Mouse (Mus musculus): ENCODE results near the gene Zfand6. TPM values are rescaled to one million over a fixed set of nuclear protein-coding genes. Genes with fewer than 3 reads are reported as not detected.

The Zfand6 gene
- polyA plus RNA-seq, 1 experiment from 2014 or later, result 74.4 TPM

DNA sequence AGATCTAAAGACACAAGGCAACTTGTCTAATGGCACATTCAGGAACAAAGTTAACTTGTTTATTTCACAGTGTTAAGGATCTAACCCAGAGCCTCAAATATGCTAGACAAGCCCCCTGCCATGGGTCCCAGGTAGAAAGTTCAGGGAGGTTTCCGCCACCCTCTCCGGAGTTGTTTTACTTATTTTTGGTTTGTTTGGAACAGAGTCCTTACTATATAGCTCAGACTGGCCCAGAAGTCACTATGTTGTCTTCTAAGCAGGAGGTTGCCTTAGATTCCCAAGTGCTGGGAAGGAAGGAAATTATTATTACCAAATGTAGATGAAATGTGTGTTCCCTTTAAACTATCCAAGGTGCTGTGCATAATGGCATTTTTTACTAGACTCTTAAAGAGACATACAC, 9.7 kb downstream of the Zfand6 start:
- Histone ChIP-seq H3K27ac (peak overlapping the region; percentile 16), H3K79me2 (ENCODE audit: inconsistent target) (peaks cover 100% of the 10 kb centered on the region), H3K4me3 (ENCODE audit: inconsistent target) (peak overlapping the region; percentile 41), H3K36me3 (ENCODE audit: inconsistent target) (no peaks in the 10 kb centered on the region)
- WGBS (ENCODE audit: missing documents), result 57% methylated on average over 2 of the region's 2 CpGs

DNA sequence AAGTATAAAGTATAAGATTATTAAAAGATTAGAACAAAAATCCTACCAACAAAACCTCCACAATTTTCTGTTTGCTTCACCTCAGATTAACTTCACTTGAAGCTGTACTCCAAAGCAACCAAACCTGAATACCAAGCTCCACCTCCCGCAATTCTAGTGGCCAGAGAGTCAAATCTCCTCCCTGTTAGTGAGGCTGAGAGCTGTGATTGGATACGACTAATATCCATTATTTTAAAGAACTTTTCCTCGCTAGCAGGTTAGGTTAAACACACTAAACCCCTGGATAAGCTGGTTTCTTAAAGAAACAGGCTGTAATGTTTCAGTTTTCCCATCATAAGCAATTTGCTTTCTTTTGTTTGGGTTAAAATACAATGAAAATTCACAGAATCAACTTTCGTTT, 10.5 kb downstream of the Zfand6 start:
- peaks cover 100% of the 10 kb centered on the region for H3K79me2 ChIP-seq (ENCODE audit: inconsistent target)
- peak overlapping the region; percentile 41 for H3K4me3 ChIP-seq (ENCODE audit: inconsistent target)
- 0% methylated on average over 4 of the region's 4 CpGs for WGBS (ENCODE audit: missing documents)
- no peaks in the 10 kb centered on the region for H3K36me3 ChIP-seq (ENCODE audit: inconsistent target)
- H3K27ac ChIP-seq, result peak overlapping the region; percentile 16

DNA sequence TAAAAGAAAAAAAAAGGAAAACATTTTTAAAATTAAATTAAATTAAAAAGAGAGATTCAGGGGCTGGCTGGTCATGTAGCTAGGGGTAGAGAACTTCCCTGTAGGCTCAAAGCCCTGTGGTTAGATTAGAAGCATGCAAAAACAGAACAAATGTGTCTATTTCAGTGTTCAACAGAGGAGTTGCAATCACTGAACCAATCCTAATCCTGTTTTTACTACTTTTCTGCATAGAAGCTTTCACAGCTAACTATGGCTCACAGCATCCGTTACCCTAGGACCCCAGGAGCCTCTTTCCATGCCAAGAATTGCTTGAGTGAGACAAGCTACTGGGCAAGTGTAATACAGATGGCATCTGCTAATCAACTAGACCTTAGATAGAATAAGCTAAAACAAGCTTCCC, 16.7 kb downstream of the Zfand6 start:
- WGBS (ENCODE audit: missing documents), result 89% methylated on average over 1 of the region's 1 CpGs
- peaks cover 100% of the 10 kb centered on the region for H3K79me2 ChIP-seq (ENCODE audit: inconsistent target)
- H3K27ac ChIP-seq, result no peak overlapping the region
- no peak overlapping the region for H3K4me3 ChIP-seq (ENCODE audit: inconsistent target)
- no peaks in the 10 kb centered on the region for H3K36me3 ChIP-seq (ENCODE audit: inconsistent target)

DNA sequence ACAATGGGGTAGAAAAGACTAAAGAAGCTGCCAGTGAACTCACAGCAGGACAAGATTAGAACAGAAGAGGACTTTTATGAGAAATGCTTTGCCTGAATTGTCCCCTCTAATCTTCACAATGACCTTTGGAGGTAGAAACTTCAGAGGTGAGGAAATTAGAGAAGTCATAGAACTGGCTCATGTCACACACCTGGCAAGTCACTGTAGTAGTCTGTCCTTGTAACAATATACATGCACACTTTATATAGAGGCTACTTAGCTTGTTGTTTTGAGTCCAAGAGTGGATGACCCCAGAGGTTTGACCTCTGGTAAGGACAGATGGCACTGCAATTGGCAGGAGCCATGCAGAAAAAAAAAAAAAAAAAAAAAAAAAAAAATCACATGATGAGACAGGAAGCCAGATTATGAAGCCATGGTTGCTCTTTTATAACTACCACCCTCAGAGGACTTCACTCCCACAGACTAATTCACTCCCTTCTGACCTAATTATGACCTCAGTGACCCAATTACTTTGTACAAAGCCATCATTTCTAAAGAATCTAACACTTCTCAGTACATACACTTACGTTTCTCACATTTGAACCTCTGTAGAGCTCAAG, 20.1 kb downstream of the Zfand6 start:
- H3K79me2 ChIP-seq (ENCODE audit: inconsistent target), result peaks cover 100% of the 10 kb centered on the region
- H3K4me3 ChIP-seq (ENCODE audit: inconsistent target), result no peak overlapping the region
- H3K36me3 ChIP-seq (ENCODE audit: inconsistent target), result no peaks in the 10 kb centered on the region
- 100% methylated on average over 1 of the region's 1 CpGs for WGBS (ENCODE audit: missing documents)
- no peak overlapping the region for H3K27ac ChIP-seq

DNA sequence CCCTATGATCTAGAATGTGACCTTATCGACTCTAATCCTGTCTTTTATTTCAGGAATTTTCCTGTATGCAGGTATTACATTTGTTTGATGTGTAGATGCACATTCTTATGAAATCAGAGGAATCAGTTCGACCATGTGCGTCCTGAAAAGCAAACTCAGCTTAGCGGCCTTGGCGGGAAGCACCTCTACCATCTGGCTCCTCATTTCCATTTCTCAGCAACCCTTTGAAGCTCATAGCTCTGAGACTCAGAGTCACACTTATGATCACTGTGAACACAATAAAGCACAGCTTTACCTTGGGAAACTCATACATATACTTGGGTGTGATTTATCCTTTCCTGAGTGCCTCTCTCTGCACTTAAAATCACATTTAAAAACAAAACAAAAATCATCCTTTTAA, 21.8 kb downstream of the Zfand6 start:
- Histone ChIP-seq H3K27ac (no peak overlapping the region), H3K36me3 (ENCODE audit: inconsistent target) (no peaks in the 10 kb centered on the region), H3K79me2 (ENCODE audit: inconsistent target) (peaks cover 100% of the 10 kb centered on the region), H3K4me3 (ENCODE audit: inconsistent target) (no peak overlapping the region)
- WGBS (ENCODE audit: missing documents), result 93% methylated on average over 5 of the region's 5 CpGs

DNA sequence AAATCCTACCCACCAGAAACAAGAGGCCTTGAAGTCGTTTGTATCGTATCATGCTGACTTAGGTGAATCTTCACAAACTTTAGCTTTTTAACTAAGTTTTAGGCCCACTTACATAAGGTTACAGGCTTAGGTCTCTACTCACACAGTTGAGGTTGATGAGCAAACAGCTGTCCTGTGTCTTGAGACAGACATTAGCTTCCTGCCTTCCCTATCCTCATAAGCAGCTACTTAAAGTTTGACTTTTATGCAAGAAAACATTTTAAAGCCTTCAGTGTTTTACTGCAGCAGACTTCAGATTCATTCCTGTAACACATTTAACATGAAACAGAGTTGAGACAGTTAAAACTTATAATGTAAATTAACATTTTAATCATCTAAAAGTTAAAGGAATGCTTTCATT, 37.0 kb downstream of the Zfand6 start:
- H3K36me3 ChIP-seq (ENCODE audit: inconsistent target), result no peaks in the 10 kb centered on the region
- WGBS (ENCODE audit: missing documents), result 83% methylated on average over 2 of the region's 2 CpGs
- no peak overlapping the region for H3K4me3 ChIP-seq (ENCODE audit: inconsistent target)
- peaks cover 100% of the 10 kb centered on the region for H3K79me2 ChIP-seq (ENCODE audit: inconsistent target)
- H3K27ac ChIP-seq, result no peak overlapping the region

DNA sequence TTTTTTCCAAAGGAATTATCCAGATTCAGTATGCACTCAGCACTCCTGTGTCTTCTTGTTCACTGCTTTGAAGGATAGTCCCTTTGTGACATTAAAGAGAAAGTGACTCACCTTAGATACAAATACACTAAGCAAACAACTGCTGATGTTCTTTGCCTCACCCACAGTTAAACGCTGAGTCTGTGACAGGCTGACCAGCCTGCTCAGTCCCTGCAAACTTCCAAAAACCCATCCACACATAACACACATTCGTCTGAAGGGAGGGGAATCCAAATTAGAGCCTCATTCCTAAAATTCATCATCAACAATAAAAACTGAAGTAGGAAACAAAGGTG, 37.8 kb downstream of the Zfand6 start:
- Histone ChIP-seq H3K36me3 (ENCODE audit: inconsistent target) (no peaks in the 10 kb centered on the region), H3K4me3 (ENCODE audit: inconsistent target) (no peak overlapping the region), H3K27ac (no peak overlapping the region), H3K79me2 (ENCODE audit: inconsistent target) (peaks cover 100% of the 10 kb centered on the region)
- WGBS (ENCODE audit: missing documents), result 71% methylated on average over 1 of the region's 2 CpGs

DNA sequence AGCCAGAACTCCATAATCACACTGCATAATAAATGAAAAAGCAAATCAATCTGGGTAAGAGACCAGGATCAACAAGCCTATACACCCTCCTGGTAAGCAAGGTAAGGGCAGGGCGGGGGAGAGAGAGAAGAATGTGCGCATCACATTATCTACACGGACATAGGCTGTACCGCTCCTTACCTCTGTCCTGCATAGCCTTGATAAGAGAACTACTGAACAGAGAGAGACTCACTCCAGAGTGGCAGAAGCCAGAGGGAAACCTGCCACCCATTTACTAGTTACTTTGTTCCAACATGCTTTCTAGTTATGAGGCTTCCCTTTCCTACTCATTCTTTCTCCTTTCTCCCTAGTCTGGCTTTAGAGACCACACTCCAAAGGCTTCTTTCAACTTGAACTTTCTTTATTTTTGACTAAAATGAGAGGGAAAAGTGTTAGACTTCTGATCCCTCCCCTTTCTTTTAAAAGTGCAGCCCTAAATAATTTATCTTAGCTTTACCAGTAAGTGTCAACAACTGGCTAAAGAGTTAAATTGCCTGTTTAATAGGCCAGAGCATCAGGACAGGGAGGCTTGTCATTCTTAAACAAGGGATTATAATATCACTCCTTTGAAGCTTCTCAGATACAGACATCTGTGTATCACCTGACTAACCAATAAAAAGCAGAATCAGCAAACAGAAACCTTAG, 38.3 kb downstream of the Zfand6 start:
- Histone ChIP-seq H3K79me2 (ENCODE audit: inconsistent target) (peaks cover 100% of the 10 kb centered on the region), H3K36me3 (ENCODE audit: inconsistent target) (no peaks in the 10 kb centered on the region), H3K4me3 (ENCODE audit: inconsistent target) (no peak overlapping the region), H3K27ac (no peak overlapping the region)
- WGBS (ENCODE audit: missing documents), result 94% methylated on average over 4 of the region's 4 CpGs

DNA sequence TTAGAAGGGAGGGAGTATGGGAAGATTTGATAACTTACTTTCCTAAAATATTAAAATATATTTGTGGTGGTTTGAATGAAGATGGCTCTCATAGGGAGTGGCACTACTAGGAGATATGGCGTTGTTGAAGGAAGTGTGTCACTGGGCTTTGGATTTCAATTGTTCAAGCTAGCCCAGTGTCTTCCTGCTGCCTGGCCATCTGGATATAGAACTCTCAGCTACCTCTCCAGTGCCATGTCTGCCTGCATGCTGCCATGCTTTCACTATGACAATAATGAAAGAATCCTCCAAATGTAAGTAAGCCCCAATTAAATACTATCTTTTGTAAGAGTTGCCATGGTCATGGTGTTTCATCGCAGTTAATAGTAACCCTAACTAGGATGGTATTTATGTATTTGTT, 40.7 kb downstream of the Zfand6 start:
- H3K27ac ChIP-seq, result no peak overlapping the region
- no peak overlapping the region for H3K4me3 ChIP-seq (ENCODE audit: inconsistent target)
- H3K79me2 ChIP-seq (ENCODE audit: inconsistent target), result peaks cover 100% of the 10 kb centered on the region
- H3K36me3 ChIP-seq (ENCODE audit: inconsistent target), result no peaks in the 10 kb centered on the region
- WGBS (ENCODE audit: missing documents), result 100% methylated on average over 2 of the region's 2 CpGs

DNA sequence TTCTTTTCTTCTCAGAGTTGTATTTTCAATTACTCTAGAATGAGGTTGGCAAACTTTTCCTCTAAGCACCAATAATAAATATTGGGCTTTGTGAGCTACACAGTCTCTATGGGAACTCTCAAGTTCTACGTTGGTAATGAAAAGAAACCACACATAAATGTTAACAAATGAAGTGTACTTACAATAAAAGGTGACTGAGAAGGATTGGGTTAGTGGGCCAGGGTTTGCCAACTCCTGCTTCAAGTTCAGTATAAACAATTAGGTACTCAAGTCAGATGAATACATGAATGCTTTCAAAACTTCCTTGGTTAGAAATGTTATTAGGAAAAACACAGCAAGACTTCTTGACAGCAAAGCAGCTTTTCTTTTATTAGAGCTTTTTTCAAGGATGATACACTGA, 43.5 kb downstream of the Zfand6 start:
- no peak overlapping the region for H3K27ac ChIP-seq
- H3K36me3 ChIP-seq (ENCODE audit: inconsistent target), result no peaks in the 10 kb centered on the region
- peaks cover 99% of the 10 kb centered on the region for H3K79me2 ChIP-seq (ENCODE audit: inconsistent target)
- no peak overlapping the region for H3K4me3 ChIP-seq (ENCODE audit: inconsistent target)
- 100% methylated on average over 1 of the region's 1 CpGs for WGBS (ENCODE audit: missing documents)

DNA sequence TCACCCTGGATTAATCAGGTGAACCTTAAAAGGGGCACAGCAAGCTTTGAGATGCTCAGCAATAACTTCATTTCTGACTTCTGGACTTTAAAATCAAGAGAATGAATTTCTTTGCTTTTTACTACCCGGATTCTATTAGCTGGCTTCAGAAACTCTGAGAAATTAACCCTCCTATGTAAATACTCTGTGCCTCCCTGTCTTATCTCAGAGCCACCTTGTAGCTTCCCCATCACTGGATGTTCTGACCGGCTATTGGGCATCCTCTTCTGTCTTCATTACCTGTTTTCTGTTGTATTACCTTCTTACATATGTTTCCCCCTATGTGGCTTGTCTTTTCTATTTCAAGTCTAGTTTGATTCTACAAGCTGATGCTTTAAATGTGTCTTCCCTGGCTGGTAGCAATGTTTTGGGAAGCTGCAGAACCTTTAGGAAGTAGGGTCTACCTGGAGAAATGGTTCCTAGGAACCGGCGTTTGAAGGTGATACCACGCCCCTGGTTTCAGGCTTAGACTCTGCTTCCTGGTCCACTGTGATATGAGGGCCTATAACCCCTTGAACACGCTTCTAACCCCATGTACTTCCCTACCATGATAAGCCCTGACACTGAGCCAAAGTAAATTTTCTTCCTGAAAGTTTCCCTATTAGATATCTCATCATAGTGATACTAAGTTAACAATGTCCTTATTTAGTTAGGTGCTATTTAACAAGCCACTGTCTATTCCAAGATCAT, 46.3 kb downstream of the Zfand6 start:
- Histone ChIP-seq H3K27ac (no peak overlapping the region), H3K79me2 (ENCODE audit: inconsistent target) (peaks cover 99% of the 10 kb centered on the region), H3K4me3 (ENCODE audit: inconsistent target) (no peak overlapping the region), H3K36me3 (ENCODE audit: inconsistent target) (no peaks in the 10 kb centered on the region)
- 89% methylated on average over 5 of the region's 6 CpGs for WGBS (ENCODE audit: missing documents)

DNA sequence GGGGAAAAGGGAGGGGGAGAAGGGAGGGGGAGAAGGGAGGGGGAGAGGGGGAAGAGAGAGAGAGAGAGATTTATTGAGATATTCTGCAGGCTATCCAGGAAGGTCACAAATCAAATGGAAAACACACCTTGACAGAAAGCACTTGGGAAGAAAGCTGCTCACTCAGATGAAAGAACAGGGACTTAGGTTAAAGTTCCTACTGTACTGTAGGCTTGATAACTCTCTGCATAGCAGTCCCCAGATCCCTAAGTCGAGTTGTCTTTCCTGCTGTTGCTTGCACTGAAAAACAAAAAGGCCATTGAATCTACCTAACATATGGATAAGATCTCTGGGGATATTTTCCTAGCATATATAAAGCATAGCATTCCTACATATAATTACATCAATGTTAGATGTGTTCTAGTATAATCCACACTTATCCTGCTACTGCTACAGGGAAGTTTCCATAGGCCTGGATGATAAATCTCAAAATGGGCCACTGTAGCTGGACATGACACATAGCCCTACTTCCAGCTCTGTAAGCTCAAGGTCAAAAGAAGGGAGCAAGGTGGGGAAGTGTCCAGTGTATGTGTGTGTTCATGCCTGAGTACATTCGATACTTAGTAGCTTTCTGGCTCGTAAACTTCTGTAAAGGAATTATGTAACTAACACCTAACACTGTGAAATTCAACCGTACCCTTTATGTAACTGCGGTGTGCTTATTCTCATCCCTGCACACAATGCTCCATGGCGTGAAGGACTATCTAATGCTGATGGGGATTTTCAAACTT, 47.4 kb downstream of the Zfand6 start:
- H3K4me3 ChIP-seq (ENCODE audit: inconsistent target), result no peak overlapping the region
- H3K36me3 ChIP-seq (ENCODE audit: inconsistent target), result no peaks in the 10 kb centered on the region
- WGBS (ENCODE audit: missing documents), result 93% methylated on average over 6 of the region's 6 CpGs
- H3K79me2 ChIP-seq (ENCODE audit: inconsistent target), result peaks cover 99% of the 10 kb centered on the region
- no peak overlapping the region for H3K27ac ChIP-seq

DNA sequence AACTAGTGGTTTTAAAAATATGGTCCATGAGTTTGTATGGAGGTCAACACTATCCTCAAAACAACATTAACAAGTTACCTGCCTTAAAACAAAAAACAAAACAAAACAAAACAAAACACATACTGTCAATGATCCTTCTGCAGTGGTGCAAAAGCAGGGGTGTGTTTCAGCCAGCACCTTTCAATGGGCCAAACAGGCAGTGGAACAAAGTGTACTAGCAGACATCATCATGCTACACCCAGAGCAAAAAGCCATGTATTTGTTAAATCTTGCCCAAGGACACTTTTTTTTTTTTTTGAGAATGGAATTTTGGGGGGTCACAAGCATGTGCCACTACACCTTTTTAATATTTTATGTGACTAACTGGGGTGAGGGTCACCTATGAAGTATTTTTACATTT, 52.8 kb downstream of the Zfand6 start:
- H3K27ac ChIP-seq, result no peak overlapping the region
- H3K4me3 ChIP-seq (ENCODE audit: inconsistent target), result no peak overlapping the region
- peaks cover 79% of the 10 kb centered on the region for H3K79me2 ChIP-seq (ENCODE audit: inconsistent target)
- peaks cover 25% of the 10 kb centered on the region for H3K36me3 ChIP-seq (ENCODE audit: inconsistent target)

DNA sequence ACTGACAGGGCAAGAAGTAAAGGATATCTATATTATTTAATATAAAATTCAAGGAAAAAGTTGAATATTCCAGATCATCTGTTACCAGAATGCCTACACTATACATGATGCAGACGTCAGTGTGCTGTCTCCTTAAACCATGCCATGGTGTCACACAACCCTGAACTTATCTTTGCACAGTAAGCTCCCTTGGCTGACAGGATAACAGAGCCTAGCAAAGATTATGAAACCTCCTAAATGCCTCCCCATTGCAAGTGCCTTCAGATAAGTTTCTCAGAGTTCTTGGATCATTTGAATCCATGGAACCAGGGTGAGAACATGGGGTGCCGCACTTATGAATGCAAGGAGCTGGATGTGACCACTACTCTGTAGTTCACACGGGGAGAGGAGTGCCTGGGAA, 57.9 kb downstream of the Zfand6 start:
- 97% methylated on average over 3 of the region's 3 CpGs for WGBS (ENCODE audit: missing documents)
- Histone ChIP-seq H3K27ac (no peak overlapping the region), H3K36me3 (ENCODE audit: inconsistent target) (peaks cover 38% of the 10 kb centered on the region), H3K79me2 (ENCODE audit: inconsistent target) (peaks cover 29% of the 10 kb centered on the region), H3K4me3 (ENCODE audit: inconsistent target) (no peak overlapping the region)

DNA sequence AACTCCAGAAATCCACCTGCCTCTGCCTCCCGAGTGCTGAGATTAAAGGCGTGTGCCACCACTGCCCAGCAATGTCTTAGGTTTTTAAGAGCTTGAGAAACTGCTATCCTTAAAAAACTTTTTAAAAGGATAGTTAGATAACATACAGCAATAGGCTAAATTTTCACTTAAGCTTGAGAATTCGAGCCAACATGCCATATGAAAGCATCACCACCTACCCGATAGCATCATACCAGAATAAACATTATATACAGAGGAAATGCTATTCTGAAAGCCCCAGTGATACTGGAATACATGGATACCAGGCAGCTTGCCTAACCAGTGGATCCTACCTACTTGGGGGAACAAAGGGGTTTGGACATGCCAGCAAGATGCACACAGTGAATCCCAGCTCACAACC, 66.0 kb downstream of the Zfand6 start:
- Histone ChIP-seq H3K36me3 (ENCODE audit: inconsistent target) (peaks cover 4% of the 10 kb centered on the region; the same call in 1 of the 2 replicates), H3K79me2 (ENCODE audit: inconsistent target) (no peaks in the 10 kb centered on the region), H3K4me3 (ENCODE audit: inconsistent target) (no peak overlapping the region), H3K27ac (no peak overlapping the region)
- 91% methylated on average over 4 of the region's 4 CpGs for WGBS (ENCODE audit: missing documents)

Measured in macrophage (primary cell).